Mouse (Mus musculus) urinary bladder, postnatal 4 days (tissue): ENCODE data around the gene Pde12.

Experiments used
- DNase-seq, 2 experiments: peaks; one replicate each; pipeline ENCODE4 v3.0.0; 2021 to 2022; ENCODE audit warnings: low spot score in 2 of 2

The Pde12 gene

GRCm38 (mm10) chr14:26643006-26643624, 26.6 kb downstream of the Pde12 start:
- DNase-seq, result no peak

GRCm38 (mm10) chr14:26639961-26640360, 29.7 kb downstream of the Pde12 start:
- no peak for DNase-seq

GRCm38 (mm10) chr14:26639251-26639650, 30.4 kb downstream of the Pde12 start:
- DNase-seq, result no peak

- DNase-seq, result peak; percentile 57 to 71
Observed at GRCm38 (mm10) chr14:26638708-26639084, 31.0 kb downstream of the Pde12 start.

GRCm38 (mm10) chr14:26637851-26638707, 31.6 kb downstream of the Pde12 start, which contains the start of gene Arf4:
Gene Arf4 (plus strand): TSS chr14:26638074.
- DNase-seq, result peak; percentile 97 to 98

- DNase-seq, result no peak
Observed at GRCm38 (mm10) chr14:26637025-26637850, 32.4 kb downstream of the Pde12 start.

GRCm38 (mm10) chr14:26626605-26627140, 43.0 kb downstream of the Pde12 start:
- no peak for DNase-seq

GRCm38 (mm10) chr14:26625301-26625700, 44.4 kb downstream of the Pde12 start:
- DNase-seq, result no peak

- DNase-seq, result no peak
Observed at GRCm38 (mm10) chr14:26610689-26611088, 59.0 kb downstream of the Pde12 start.
